Mouse (Mus musculus): ENCODE measurements around the gene Nfkbie. TPM values are rescaled to one million over a fixed set of nuclear protein-coding genes. Genes with fewer than 3 reads are reported as not detected.

Nfkbie gene
- total and polyA plus RNA-seq, 3 experiments, result 78.7 to 136 (median 90.0) TPM

GRCm38 (mm10) chr17:45595736-45596390 lies 40.4 kb downstream of the Nfkbie start:
- TF ChIP-seq UBTF (IDR thresholded peaks at IDR 0.05; ENCODE audit: low read depth, low read length) (0 out of 2 replicates have a peak, but pooled peaks have one; percentile 3), MAZ (IDR thresholded peaks at IDR 0.05; ENCODE audit: low read depth, low read length) (no peak)
- Histone ChIP-seq H3K36me3 (replicated peaks in 1 of 2; ENCODE audit: control insufficient read depth in 1 of 2, insufficient read depth in 1 of 2, low read length in 1 of 2) (peaks cover 0 to 11% of the 10 kb centered on the region in 2 experiments), H3K4me3 (replicated peaks in 1 of 3; ENCODE audit: low read depth in 2 of 3, low read length in 2 of 3, poor library complexity in 1 of 3) (peak overlapping the region; percentile 13 to 87 (median 63)), H3K9me3 (replicated peaks; ENCODE audit: low read length) (no peaks in the 10 kb centered on the region), H3K27me3 (replicated peaks) (no peaks in the 10 kb centered on the region), H3K27ac (ENCODE audit: insufficient read depth, low read depth) (no peak overlapping the region), H3K4me1 (ENCODE audit: control insufficient read depth in 1 of 2, insufficient read depth in 2 of 2) (peaks cover 22 to 61% of the 10 kb centered on the region in 2 experiments), H3K9ac (ENCODE audit: insufficient read depth, low read depth) (peak overlapping the region; percentile 23; the same call in 1 of the 2 replicates), H3K4me2 (ENCODE audit: insufficient read depth, low read depth, poor library complexity, severe bottlenecking) (peak overlapping the region; percentile 72), H3K79me2 (replicated peaks; ENCODE audit: control insufficient read depth, extremely low read depth, insufficient read depth, poor library complexity, severe bottlenecking) (0 out of 2 replicates have a peak, but pooled peaks cover 3% of the 10 kb centered on the region)
- in situ Hi-C loops (cut with MboI; ENCODE audit: low pct_ligation_motif_present, low pct_unique_long_range_greater_than_20kb, low sequenced_read_pairs) (no loop called here), dilution Hi-C loops (cut with MboI; ENCODE audit: extremely low pct_ligation_motif_present, extremely low pct_unique_long_range_greater_than_20kb, low sequenced_read_pairs) (no loop called here)
- DNase-seq (ENCODE audit: extremely low read depth), result no peak

- DNase-seq (ENCODE audit: extremely low read depth), result no peak
These were observed 41.3 kb downstream of the Nfkbie start for GRCm38 (mm10) chr17:45596631-45597396.

GRCm38 (mm10) chr17:45597787-45598186 lies 42.3 kb downstream of the Nfkbie start:
- no peak overlapping the region for H3K4me2 ChIP-seq (ENCODE audit: insufficient read depth, low read depth, poor library complexity, severe bottlenecking)
- peaks cover 1% of the 10 kb centered on the region for H3K27me3 ChIP-seq (replicated peaks)
- H3K79me2 ChIP-seq (replicated peaks; ENCODE audit: control insufficient read depth, extremely low read depth, insufficient read depth, poor library complexity, severe bottlenecking), result 0 out of 2 replicates have a peak, but pooled peaks cover 3% of the 10 kb centered on the region
- in situ Hi-C loops (cut with MboI; ENCODE audit: low pct_ligation_motif_present, low pct_unique_long_range_greater_than_20kb, low sequenced_read_pairs), result no loop called here
- no peak overlapping the region for H3K27ac ChIP-seq (ENCODE audit: insufficient read depth, low read depth)
- peaks cover 18 to 50% of the 10 kb centered on the region in 2 experiments for H3K4me1 ChIP-seq (ENCODE audit: control insufficient read depth in 1 of 2, insufficient read depth in 2 of 2)
- no peaks in the 10 kb centered on the region for H3K9me3 ChIP-seq (replicated peaks; ENCODE audit: low read length)
- H3K9ac ChIP-seq (ENCODE audit: insufficient read depth, low read depth), result no peak overlapping the region
- no peak for DNase-seq (ENCODE audit: extremely low read depth)
- TF ChIP-seq IRF4 (IDR thresholded peaks at IDR 0.05; ENCODE audit: low read depth, low read length), result no peak
- TF ChIP-seq JUND (conservative IDR thresholded peaks at IDR 0.05; ENCODE audit: low read depth, low read length), result no peak
- TF ChIP-seq ZMIZ1 (IDR thresholded peaks at IDR 0.05; ENCODE audit: low read depth, low read length), result no peak
- TF ChIP-seq E2F4 (IDR thresholded peaks at IDR 0.05; ENCODE audit: insufficient replicate concordance, low read depth, low read length), result no peak
- no peak for TF ChIP-seq BHLHE40 (IDR thresholded peaks at IDR 0.05; ENCODE audit: low read depth, low read length)
- TF ChIP-seq UBTF (IDR thresholded peaks at IDR 0.05; ENCODE audit: low read depth, low read length), result no peak
- no peak for TF ChIP-seq CTCF (conservative IDR thresholded peaks at IDR 0.05 in 1 of 2, IDR thresholded peaks at IDR 0.05 in 1 of 2; ENCODE audit: low read depth in 2 of 2, low read length in 2 of 2)
- TF ChIP-seq MXI1 (IDR thresholded peaks at IDR 0.05; ENCODE audit: low read depth, low read length), result no peak
- no peak for TF ChIP-seq CHD1 (IDR thresholded peaks at IDR 0.05; ENCODE audit: low read depth, low read length)
- no peak for TF ChIP-seq MAX (IDR thresholded peaks at IDR 0.05; ENCODE audit: low read length)
- dilution Hi-C loops (cut with MboI; ENCODE audit: extremely low pct_ligation_motif_present, extremely low pct_unique_long_range_greater_than_20kb, low sequenced_read_pairs), result no loop called here
- no peak overlapping the region for H3K4me3 ChIP-seq (replicated peaks in 1 of 3; ENCODE audit: low read depth in 2 of 3, low read length in 2 of 3, poor library complexity in 1 of 3)
- H3K36me3 ChIP-seq (replicated peaks in 1 of 2; ENCODE audit: control insufficient read depth in 1 of 2, insufficient read depth in 1 of 2, low read length in 1 of 2), result no peaks in the 10 kb centered on the region

More at GRCm38 (mm10) chr17:45596631-45597396, 41.3 kb downstream of the Nfkbie start:
- Histone ChIP-seq H3K9ac (ENCODE audit: insufficient read depth, low read depth) (no peak overlapping the region), H3K27ac (ENCODE audit: insufficient read depth, low read depth) (no peak overlapping the region), H3K9me3 (replicated peaks; ENCODE audit: low read length) (no peaks in the 10 kb centered on the region), H3K4me3 (replicated peaks in 1 of 3; ENCODE audit: low read depth in 2 of 3, low read length in 2 of 3, poor library complexity in 1 of 3) (no peak overlapping the region), H3K36me3 (replicated peaks in 1 of 2; ENCODE audit: control insufficient read depth in 1 of 2, insufficient read depth in 1 of 2, low read length in 1 of 2) (peaks cover 0 to 2% of the 10 kb centered on the region in 2 experiments), H3K79me2 (replicated peaks; ENCODE audit: control insufficient read depth, extremely low read depth, insufficient read depth, poor library complexity, severe bottlenecking) (0 out of 2 replicates have a peak, but pooled peaks cover 3% of the 10 kb centered on the region), H3K4me1 (ENCODE audit: control insufficient read depth in 1 of 2, insufficient read depth in 2 of 2) (peaks cover 22 to 55% of the 10 kb centered on the region in 2 experiments), H3K4me2 (ENCODE audit: insufficient read depth, low read depth, poor library complexity, severe bottlenecking) (no peak overlapping the region), H3K27me3 (replicated peaks) (peaks cover 1% of the 10 kb centered on the region)
- in situ Hi-C loops (cut with MboI; ENCODE audit: low pct_ligation_motif_present, low pct_unique_long_range_greater_than_20kb, low sequenced_read_pairs) (no loop called here), dilution Hi-C loops (cut with MboI; ENCODE audit: extremely low pct_ligation_motif_present, extremely low pct_unique_long_range_greater_than_20kb, low sequenced_read_pairs) (no loop called here)
- TF ChIP-seq E2F4 (IDR thresholded peaks at IDR 0.05; ENCODE audit: insufficient replicate concordance, low read depth, low read length), result no peak
- peak in 1 of 2 experiments; percentile 61; a peak in 2 of 4 replicates for TF ChIP-seq CTCF (conservative IDR thresholded peaks at IDR 0.05 in 1 of 2, IDR thresholded peaks at IDR 0.05 in 1 of 2; ENCODE audit: low read depth in 2 of 2, low read length in 2 of 2)
- TF ChIP-seq MXI1 (IDR thresholded peaks at IDR 0.05; ENCODE audit: low read depth, low read length), result no peak
- no peak for TF ChIP-seq ETS1 (conservative IDR thresholded peaks at IDR 0.05; ENCODE audit: low read depth, low read length)
- no peak for TF ChIP-seq TCF12 (IDR thresholded peaks at IDR 0.05; ENCODE audit: low read depth, low read length)
- TF ChIP-seq EP300 (IDR thresholded peaks at IDR 0.05; ENCODE audit: low read length), result no peak
- peak; percentile 28 for TF ChIP-seq SMC3 (IDR thresholded peaks at IDR 0.05; ENCODE audit: low read depth, low read length)

Measured in CH12.LX (cell line).